Mouse (Mus musculus) cerebellum, postnatal 36 days (tissue): ENCODE measurements around the gene Arhgef7.
"Not testable (repeated sequence)": the region's sequence is repeated elsewhere in the genome, so short reads cannot be mapped to it uniquely, and the experiment has no call there.

Experiments used
- DNase-seq, 2 experiments: peaks; one replicate each; pipeline ENCODE4 v3.0.0; 2021 to 2022; ENCODE audit warnings: mixed read lengths in 2 of 2

The Arhgef7 gene

DNA sequence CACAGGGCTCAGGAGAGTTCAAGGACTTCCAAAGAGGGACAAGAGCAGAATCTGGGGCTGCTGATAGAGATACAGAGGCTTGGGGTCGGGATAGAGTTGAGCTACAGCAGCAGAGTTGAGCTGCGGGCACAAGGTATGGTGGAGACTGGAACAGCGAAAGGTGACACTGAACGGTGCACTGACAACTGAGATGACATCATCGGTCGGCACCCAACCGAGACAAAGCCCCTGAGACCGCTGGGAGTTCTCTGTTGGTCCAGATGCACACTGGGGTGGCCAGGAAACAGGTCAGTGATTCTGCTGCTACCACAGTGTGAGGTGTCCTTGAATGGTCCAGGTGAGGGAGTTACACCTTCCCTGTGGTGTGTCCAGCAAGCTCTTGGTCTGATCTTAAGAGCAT is 115.2 kb downstream of the Arhgef7 start:
- no peak for DNase-seq

DNA sequence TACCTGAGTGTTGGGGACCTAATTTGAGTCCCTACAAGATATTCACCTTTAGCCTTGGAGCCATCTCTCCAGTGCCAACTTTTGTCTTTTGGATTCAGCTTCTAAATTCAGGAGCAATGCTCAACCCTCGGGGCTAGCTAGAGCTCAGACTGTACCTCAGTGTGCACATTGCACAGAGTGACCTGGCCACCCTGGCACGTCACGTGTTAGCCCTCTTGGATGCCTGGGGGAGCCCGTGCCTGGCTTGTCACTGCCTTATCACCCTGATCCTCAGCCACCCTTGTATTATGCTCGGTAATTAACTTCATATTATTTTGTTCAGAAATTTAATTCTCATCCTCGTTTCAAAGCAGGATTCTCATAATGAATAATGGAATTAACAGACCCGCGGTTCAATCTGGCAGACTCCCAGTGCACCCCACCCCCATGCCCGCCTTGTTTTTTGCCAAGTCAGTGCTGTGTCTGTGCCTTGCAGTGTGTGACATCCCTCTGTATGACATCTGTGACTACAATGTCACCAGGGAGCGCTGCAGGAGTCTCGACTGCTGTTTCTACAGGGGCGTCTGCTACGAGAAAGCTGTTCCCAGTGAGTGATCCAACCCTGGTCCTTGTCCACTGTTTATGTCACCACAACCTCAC is 116.3 kb downstream of the Arhgef7 start:
- DNase-seq, result no peak

DNA sequence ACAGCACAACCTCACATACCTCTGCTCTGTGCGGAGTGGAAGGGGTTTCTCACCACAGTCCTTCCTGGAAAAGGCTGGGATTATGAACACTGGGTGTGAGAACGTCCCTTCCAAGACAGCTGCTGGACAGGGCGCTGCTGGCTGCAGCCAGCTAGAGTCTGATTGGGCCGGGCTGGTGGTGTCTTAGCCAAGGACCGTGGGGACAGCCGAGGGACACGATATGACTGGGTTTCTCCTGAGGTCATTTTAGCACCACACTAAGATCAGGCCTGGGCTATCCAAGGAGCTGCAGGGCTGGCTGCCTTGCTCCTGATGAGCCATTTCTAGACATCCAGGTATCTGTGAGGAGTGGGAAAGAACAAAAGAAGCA is 116.8 kb downstream of the Arhgef7 start:
- DNase-seq, result no peak

DNA sequence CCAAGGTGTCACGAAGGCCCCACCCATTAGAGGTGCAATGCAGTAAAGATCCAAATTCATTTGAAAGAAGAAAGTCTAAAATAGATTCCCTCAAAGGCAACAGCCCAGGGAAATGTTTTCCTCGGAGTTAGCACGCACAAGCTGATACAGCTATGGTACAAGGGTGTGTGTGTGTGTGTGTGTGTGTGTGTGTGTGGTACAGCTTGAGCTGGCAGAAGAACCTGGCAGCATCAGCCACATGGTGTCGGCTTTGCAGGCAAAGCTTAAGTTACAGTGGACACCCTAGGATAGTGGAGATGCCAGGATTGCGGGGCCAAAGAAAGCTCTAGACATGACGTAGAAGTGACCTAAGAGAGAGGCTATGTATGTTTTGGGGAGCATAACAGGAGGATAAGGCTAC is 119.3 kb downstream of the Arhgef7 start:
- no peak for DNase-seq

DNA sequence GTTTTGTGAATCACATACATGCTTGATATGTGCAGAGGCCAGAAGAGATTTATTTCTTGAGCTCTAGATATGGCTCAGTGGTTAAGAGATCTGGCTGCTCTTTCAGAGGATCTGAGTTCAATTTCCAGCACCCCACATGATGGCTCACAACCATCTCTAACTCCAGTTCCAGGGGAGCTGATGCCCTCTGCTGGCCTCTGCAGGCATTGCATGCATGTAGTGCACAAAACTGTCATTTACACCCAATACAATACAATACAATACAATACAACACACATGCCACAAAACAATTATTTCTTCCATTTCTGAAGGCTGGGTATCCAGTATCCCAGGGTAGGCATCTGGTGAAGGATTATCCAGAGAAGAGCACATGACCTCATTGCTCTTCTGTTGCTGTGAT is 140.3 kb downstream of the Arhgef7 start:
- DNase-seq, result no peak

DNA sequence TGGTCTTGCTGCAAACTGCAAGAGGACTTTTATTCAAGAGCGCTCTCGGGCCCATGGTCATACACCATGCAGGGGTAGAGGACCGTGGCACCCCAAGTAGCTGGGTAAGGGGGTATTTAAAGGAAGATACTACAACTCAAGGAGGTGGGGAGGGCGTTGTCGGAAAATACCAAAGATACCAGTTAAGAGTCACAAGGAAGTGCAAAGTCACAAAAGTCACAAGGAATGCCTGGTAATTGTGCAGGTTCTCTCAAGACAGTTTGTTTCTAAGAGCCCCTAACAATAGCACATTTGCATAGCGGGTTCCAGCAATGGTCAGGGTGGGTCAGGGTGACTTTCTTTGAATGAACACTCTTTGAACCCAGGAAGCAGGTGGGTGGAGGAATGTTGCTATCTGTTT is 146.7 kb downstream of the Arhgef7 start:
- DNase-seq, result not testable (repeated sequence)

DNA sequence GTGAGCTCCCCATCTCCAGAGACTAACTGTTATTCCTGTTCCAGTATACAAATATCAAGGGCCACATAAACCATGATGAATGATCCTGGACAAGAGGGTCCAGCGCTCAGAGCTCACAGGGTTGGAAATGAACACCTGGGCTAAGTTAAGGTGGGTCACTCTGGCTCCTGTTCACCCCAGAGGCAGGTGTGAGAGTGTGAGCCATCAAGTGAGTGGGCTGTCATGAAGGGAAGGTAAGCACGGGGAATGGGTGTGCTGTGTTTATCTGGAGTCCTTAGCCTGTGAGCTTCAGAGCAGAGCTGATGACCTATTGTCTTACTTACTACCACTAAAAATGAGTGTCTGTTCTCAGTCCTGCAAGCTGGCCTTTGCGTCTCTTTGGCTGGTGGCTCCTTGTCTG is 157.1 kb downstream of the Arhgef7 start:
- DNase-seq, result no peak
